Mouse (Mus musculus) limb, embryonic 14.5 days (tissue): ENCODE measurements at regions not wholly inside any gene's neighbourhood (a gene's known extent, or its start where the extent isn't known, plus 50 kb on each side); places are given as distances from the start of the nearest gene placed in this dataset.
"Not testable (repeated sequence)": the region's sequence is repeated elsewhere in the genome, so short reads cannot be mapped to it uniquely, and the experiment has no call there.

Experiments
- ATAC-seq: fragments of 200-750 bp; cut with Nextera tagmentation; 2 replicates; pipeline ENCODE4 v1.8.0; 2017; ENCODE audit warnings: low read depth, moderate number of reproducible peaks, moderate TSS enrichment; ENCODE audit not compliant: low FRiP score
- DNase-seq: peaks from one replicate; pipeline ENCODE4 v3.0.0-alpha.2; 2015; ENCODE audit warnings: low spot score
- H3K27ac ChIP-seq: fragments of 300-500 bp; sonication (generic); replicated peaks from 2 replicates; pipeline ENCODE4 v1.5.1; 2014; ENCODE audit warnings: low read depth, mild to moderate bottlenecking, low read length, moderate library complexity, mixed read lengths
- H3K27me3 ChIP-seq: fragments of 300-500 bp; sonication (generic); 2 replicates; pipeline ENCODE4 v1.6.1; 2014; ENCODE audit warnings: low read length, mixed read lengths; ENCODE audit not compliant: control insufficient read depth, insufficient read depth
- H3K36me3 ChIP-seq: fragments of 300-500 bp; sonication (generic); 2 replicates; pipeline ENCODE4 v1.6.1; 2014; ENCODE audit warnings: mild to moderate bottlenecking, low read length, moderate library complexity, mixed read lengths; ENCODE audit not compliant: control insufficient read depth, insufficient read depth
- H3K4me1 ChIP-seq: fragments of 300-500 bp; sonication (generic); 2 replicates; pipeline ENCODE4 v1.6.1; 2014; ENCODE audit warnings: antibody characterized with exemption, low read length, mixed read lengths; ENCODE audit not compliant: control insufficient read depth, insufficient read depth
- H3K4me2 ChIP-seq: fragments of 300-500 bp; sonication (generic); replicated peaks from 2 replicates; pipeline ENCODE4 v1.6.1; 2014; ENCODE audit warnings: low read depth, mild to moderate bottlenecking, low read length, moderate library complexity; ENCODE audit not compliant: severe bottlenecking
- H3K4me3 ChIP-seq: fragments of 300-500 bp; sonication (generic); replicated peaks from 2 replicates; pipeline ENCODE4 v1.5.1; 2014; ENCODE audit warnings: low read length
- H3K9ac ChIP-seq: fragments of 300-500 bp; sonication (generic); 2 replicates; pipeline ENCODE4 v1.6.1; 2014; ENCODE audit warnings: mild to moderate bottlenecking, low read depth, low read length, moderate library complexity; ENCODE audit not compliant: severe bottlenecking
- H3K9me3 ChIP-seq: fragments of 300-500 bp; sonication (generic); 2 replicates; pipeline ENCODE4 v1.6.1; 2016; ENCODE audit warnings: low read length; ENCODE audit not compliant: control insufficient read depth
- POLR2A ChIP-seq: fragments of 200-500 bp; IDR thresholded peaks from 2 replicates; pipeline ENCODE4 v1.8.0; 2012; ENCODE audit warnings: inconsistent platforms, mild to moderate bottlenecking, moderate library complexity, borderline replicate concordance; ENCODE audit not compliant: insufficient read depth, insufficient read length; ENCODE audit errors: extremely low read depth
- WGBS: fragments of 180-500 bp; shearing (Covaris S2); extraction: QIAGEN DNeasy Blood & Tissue Kit; methylation state at CpG from one replicate; pipeline ENCODE4 v1.1.7; 2014; 5-methylcytosine and 5-hydroxymethylcytosine counted together

DNA sequence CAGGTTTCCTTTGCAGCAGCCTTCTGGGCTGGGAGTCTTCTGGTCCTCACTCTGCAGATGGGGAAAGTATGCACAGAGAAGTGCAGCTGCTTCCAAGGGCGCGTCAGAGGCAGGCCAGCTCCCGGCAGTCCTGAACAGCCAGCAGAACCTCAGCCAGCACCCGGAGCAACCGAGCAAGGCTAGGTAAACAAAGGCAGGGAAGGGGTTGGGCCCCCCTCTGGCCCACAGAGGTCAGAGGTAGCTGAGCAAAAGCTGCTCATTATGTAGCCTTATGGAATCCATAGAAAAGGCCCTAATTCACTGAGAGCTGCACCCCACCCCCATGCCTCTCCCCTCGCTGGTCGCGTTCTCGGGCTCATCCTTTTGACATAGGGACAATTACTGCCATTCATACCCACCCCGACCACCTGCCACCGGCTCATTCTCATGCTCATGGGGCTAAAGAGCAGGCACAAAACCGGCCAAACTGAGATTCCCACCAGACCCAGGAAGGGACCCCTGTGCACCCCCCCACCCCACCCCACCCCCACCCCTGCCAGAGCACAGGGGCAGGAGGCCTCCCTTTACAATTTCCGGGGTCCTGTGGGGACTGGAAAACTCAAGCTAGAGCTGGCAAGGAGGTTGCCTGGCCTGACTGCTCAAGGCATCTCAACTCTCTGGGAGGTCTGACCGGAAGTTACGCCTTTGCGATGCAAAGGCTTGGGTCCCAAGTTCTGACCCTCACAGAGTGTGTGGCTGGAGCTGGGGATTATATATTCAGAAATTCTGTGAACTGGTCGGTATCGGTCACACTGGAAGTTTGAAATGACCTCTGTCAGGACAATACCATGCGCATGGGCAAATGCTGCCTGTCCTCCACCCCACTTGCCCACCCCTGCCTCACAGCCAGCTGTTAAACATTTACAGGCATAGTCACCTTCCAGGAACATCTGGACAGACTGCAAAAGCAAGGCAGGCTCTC, 59.0 kb upstream of the Fzd7 start:
- Histone ChIP-seq H3K9me3 (no peaks in the 10 kb centered on the region), H3K4me2 (no peak overlapping the region; the same call in 1 of the 2 replicates), H3K36me3 (no peaks in the 10 kb centered on the region), H3K4me3 (no peak overlapping the region), H3K9ac (peak overlapping the region; percentile 18; the same call in 1 of the 2 replicates), H3K4me1 (peaks cover 7% of the 10 kb centered on the region; the same call in 1 of the 2 replicates), H3K27me3 (no peaks in the 10 kb centered on the region), H3K27ac (no peak overlapping the region)
- TF ChIP-seq POLR2A = no peak
- 19% methylated on average over 19 of the region's 19 CpGs for WGBS
- ATAC-seq = peak; percentile 67
- peak; percentile 42 for DNase-seq

DNA sequence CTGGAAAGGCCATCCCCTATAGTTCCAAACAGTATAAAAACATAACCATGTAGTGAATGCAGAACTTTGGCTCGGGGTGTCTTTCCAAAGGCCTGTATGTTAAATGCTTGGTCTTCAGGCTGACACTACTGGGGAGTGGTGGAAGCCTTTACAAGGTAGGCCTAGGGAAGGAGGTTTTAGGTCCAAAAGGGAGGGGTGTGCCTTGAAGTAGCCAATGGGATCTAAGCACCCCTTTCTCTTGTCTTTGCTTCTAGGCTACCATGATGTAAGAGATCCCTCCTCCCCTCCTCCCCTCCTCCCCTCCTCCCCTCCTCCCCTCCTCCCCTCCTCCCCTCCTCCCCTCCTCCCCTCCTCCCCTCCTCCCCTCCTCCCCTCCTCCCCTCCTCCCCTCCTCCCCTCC, 56.5 kb upstream of the Fzd7 start:
- H3K27ac ChIP-seq, H3K27me3 ChIP-seq, H3K9me3 ChIP-seq, H3K36me3 ChIP-seq, H3K4me3 ChIP-seq, H3K4me2 ChIP-seq, H3K4me1 ChIP-seq, ATAC-seq, H3K9ac ChIP-seq, DNase-seq: not testable (repeated sequence)
- 83% methylated on average over 1 of the region's 1 CpGs for WGBS

DNA sequence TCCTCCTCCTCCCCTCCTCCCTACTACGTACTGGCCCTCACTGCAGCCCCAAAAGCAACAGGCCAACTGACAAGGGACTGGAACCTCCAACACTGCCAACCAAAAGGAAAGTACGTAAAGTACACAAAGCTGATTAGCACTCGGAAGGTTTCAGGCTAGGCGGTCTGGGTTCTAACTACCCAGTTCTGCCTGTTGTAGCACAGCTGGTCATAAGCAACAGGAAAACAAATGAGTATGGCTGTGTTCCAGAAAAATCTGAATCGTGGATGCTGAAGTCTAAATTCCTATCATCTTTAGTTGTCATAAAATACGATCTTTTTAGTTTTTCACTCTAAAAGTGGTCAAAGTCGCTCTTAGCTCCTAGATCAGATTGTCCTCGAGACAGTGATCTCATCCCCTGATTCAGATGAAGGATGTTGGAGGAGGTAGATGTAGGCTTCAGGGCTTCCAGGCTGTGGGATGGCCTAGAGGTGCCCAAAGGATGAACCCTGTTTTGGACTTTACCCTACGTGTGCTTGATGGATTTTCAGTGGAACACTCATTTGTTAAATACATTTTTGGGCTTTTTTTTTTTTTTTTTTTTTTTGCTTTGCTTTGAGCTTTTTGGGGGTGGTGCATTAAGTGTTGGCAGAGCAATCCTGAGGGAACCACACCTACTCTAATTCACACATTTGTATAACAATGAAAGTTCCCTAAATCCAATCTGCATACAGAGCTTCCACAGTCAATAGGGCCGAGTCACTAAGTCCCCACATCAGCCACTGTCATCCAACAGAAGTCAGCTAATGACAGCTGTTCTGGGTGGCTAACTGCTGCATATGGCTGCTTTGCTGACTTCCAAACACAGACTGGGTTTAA, 55.6 kb upstream of the Fzd7 start:
- 65% methylated on average over 9 of the region's 10 CpGs for WGBS
- Histone ChIP-seq H3K4me1 (peaks cover 7% of the 10 kb centered on the region; the same call in 1 of the 2 replicates), H3K4me3 (no peak overlapping the region), H3K27ac (no peak overlapping the region), H3K9me3 (no peaks in the 10 kb centered on the region), H3K9ac (no peak overlapping the region), H3K27me3 (no peaks in the 10 kb centered on the region), H3K36me3 (no peaks in the 10 kb centered on the region), H3K4me2 (no peak overlapping the region)
- ATAC-seq = no peak
- DNase-seq = peak; percentile 36
- no peak for TF ChIP-seq POLR2A

DNA sequence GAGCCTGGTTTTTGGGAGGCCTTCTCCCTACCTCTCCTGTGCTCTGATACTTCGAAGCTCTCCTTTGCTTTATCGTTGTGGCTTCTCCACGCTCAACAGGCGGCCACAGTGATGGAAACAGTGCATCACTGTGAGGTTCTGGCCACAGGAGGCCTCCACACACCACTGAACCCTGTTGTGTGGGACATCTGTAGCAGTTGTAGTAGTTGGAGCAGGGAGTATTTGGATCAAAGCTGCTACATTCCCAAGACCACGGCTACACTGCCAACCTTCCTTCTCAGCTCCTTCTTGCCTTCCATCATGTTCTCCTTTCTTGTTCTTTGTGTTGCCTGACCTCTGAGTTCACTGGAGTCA, 55.0 kb upstream of the Fzd7 start:
- H3K4me2 ChIP-seq = no peak overlapping the region
- DNase-seq (no peak), ATAC-seq (no peak)
- no peak overlapping the region for H3K4me3 ChIP-seq
- no peak overlapping the region for H3K9ac ChIP-seq
- no peak overlapping the region for H3K27ac ChIP-seq
- no peaks in the 10 kb centered on the region for H3K36me3 ChIP-seq
- WGBS = 61% methylated on average over 5 of the region's 5 CpGs
- peaks cover 7% of the 10 kb centered on the region; the same call in 1 of the 2 replicates for H3K4me1 ChIP-seq
- no peaks in the 10 kb centered on the region for H3K9me3 ChIP-seq
- no peaks in the 10 kb centered on the region for H3K27me3 ChIP-seq
- no peak for TF ChIP-seq POLR2A

DNA sequence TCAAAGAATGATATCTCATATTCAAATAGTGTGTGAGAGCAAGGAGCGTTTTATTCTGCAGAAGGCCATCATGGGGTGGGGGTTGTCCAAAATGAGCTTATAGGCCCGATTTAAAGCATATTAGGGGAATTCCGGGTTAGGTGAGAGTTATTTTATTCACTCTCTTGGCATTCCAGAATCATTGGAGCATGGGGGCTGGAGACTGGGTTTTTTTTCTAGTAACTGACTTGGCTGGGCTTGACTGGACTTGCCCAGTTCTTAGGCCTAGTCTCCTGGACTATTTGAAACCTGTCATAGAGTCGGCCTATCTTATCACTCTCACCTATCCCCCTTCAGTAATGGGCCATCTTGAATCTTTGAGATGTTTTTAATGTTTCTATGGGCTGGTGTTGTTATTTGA, 52.9 kb upstream of the Fzd7 start:
- Histone ChIP-seq H3K27ac (no peak overlapping the region), H3K4me1 (no peaks in the 10 kb centered on the region), H3K4me3 (no peak overlapping the region), H3K9me3 (no peaks in the 10 kb centered on the region), H3K9ac (no peak overlapping the region), H3K4me2 (no peak overlapping the region), H3K27me3 (no peaks in the 10 kb centered on the region), H3K36me3 (no peaks in the 10 kb centered on the region)
- no peak for ATAC-seq
- DNase-seq = no peak
- WGBS = 81% methylated on average over 4 of the region's 4 CpGs
- TF ChIP-seq POLR2A = no peak
